Mouse (Mus musculus) liver, embryonic 15.5 days (tissue): ENCODE data around the gene Zp1. TPM values are rescaled to one million over a fixed set of nuclear protein-coding genes. Genes with fewer than 3 reads are reported as not detected.

Experiments used
- ATAC-seq: fragments of 200-750 bp; cut with Nextera tagmentation; 2 replicates; pipeline ENCODE4 v1.8.0; 2017; ENCODE audit warnings: moderate number of reproducible peaks, mild to moderate bottlenecking, moderate library complexity; ENCODE audit not compliant: insufficient read depth
- H3K27ac ChIP-seq: fragments of 300-500 bp; sonication (generic); replicated peaks from 2 replicates; pipeline ENCODE4 v1.5.1; 2015; ENCODE audit warnings: mild to moderate bottlenecking, inconsistent platforms
- H3K27me3 ChIP-seq: fragments of 300-500 bp; sonication (generic); 2 replicates; pipeline ENCODE4 v1.6.1; 2015; ENCODE audit warnings: mild to moderate bottlenecking, inconsistent platforms
- H3K36me3 ChIP-seq: fragments of 300-500 bp; sonication (generic); replicated peaks from 2 replicates; pipeline ENCODE4 v1.6.1; 2015; ENCODE audit warnings: moderate library complexity, mild to moderate bottlenecking, inconsistent platforms
- H3K4me1 ChIP-seq: fragments of 300-500 bp; sonication (generic); replicated peaks from 2 replicates; pipeline ENCODE4 v1.6.1; 2015; ENCODE audit warnings: inconsistent platforms
- H3K4me2 ChIP-seq: fragments of 300-500 bp; sonication (generic); 2 replicates; pipeline ENCODE4 v1.6.1; 2015; ENCODE audit warnings: moderate library complexity, mild to moderate bottlenecking, inconsistent platforms
- H3K4me3 ChIP-seq: fragments of 300-500 bp; sonication (generic); replicated peaks from 2 replicates; pipeline ENCODE4 v1.5.1; 2015; ENCODE audit warnings: mild to moderate bottlenecking, inconsistent platforms
- H3K9ac ChIP-seq: fragments of 300-500 bp; sonication (generic); 2 replicates; pipeline ENCODE4 v1.6.1; 2015; ENCODE audit warnings: moderate library complexity, mild to moderate bottlenecking, inconsistent platforms
- H3K9me3 ChIP-seq: fragments of 300-500 bp; sonication (generic); replicated peaks from 2 replicates; pipeline ENCODE4 v1.6.1; 2016; ENCODE audit warnings: inconsistent platforms
- WGBS: fragments of 180-500 bp; shearing (Covaris S2); methylation state at CpG from one replicate; pipeline ENCODE4 v1.1.7; 2015; ENCODE audit warnings: mixed read lengths; ENCODE audit not compliant: insufficient replicate concordance; 5-methylcytosine and 5-hydroxymethylcytosine counted together
- polyA plus RNA-seq: library from polyadenylated mRNA; unstranded; fragments of >200 nt; fragmentation: Nextera tagmentation; extraction: Ambion mirVana; gene quantifications from 2 replicates; pipeline ENCODE4 v1.2.1, GENCODE M21; 2015

The Zp1 gene
- polyA plus RNA-seq, 1 experiment from 2014 or later = not detected

DNA sequence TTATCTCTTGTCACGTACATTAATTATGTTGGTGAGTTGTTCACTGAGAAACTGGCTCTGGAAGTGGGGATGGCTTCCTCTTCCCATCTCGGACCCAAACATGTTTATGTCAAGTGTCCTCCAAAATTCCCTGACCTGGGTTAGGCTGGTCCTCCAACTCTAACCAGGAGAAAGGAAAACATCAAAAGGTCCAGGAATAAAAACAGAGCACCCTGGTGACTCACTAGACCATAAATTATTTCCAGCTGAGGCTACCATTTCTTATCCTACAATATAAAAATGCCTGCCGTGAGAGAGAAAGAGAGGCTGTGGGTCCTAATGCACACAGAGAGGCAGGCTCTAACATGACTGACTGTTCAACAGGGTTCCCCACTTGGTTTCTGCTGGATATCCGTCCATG, 3.8 kb upstream of the Zp1 start:
- Histone ChIP-seq H3K27ac (no peak overlapping the region), H3K4me2 (no peak overlapping the region), H3K27me3 (no peaks in the 10 kb centered on the region), H3K4me1 (no peaks in the 10 kb centered on the region), H3K9ac (no peak overlapping the region), H3K9me3 (no peaks in the 10 kb centered on the region), H3K4me3 (no peak overlapping the region), H3K36me3 (no peaks in the 10 kb centered on the region)
- ATAC-seq = no peak
- WGBS = 42% methylated on average over 4 of the region's 4 CpGs

DNA sequence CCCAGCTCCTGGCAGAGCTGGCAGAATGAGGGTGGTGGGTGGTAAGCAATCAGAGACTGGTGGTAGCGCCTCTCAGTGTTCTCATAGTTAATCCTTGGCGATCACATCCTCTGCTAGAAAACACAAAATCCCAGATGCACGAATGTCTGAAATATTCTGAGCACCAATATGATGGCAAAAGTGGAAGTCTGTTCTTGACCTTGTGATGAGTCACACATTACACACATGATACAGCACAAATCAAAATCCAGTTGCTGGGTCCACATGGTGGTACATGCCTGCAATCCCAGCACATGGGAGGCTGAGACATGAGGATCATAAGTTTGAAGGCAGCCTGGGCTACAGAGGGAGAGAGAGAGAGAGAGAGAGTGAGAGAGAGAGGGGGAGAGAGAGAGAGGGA, 626 bp upstream of the Zp1 start:
- 45% methylated on average over 3 of the region's 3 CpGs for WGBS
- no peak overlapping the region for H3K4me3 ChIP-seq
- H3K9ac ChIP-seq = no peak overlapping the region
- H3K4me2 ChIP-seq = no peak overlapping the region
- H3K27ac ChIP-seq = no peak overlapping the region
- H3K36me3 ChIP-seq = no peaks in the 10 kb centered on the region
- H3K4me1 ChIP-seq = no peaks in the 10 kb centered on the region; the same call in 1 of the 2 replicates
- no peaks in the 10 kb centered on the region for H3K27me3 ChIP-seq
- no peak for ATAC-seq
- H3K9me3 ChIP-seq = no peaks in the 10 kb centered on the region

DNA sequence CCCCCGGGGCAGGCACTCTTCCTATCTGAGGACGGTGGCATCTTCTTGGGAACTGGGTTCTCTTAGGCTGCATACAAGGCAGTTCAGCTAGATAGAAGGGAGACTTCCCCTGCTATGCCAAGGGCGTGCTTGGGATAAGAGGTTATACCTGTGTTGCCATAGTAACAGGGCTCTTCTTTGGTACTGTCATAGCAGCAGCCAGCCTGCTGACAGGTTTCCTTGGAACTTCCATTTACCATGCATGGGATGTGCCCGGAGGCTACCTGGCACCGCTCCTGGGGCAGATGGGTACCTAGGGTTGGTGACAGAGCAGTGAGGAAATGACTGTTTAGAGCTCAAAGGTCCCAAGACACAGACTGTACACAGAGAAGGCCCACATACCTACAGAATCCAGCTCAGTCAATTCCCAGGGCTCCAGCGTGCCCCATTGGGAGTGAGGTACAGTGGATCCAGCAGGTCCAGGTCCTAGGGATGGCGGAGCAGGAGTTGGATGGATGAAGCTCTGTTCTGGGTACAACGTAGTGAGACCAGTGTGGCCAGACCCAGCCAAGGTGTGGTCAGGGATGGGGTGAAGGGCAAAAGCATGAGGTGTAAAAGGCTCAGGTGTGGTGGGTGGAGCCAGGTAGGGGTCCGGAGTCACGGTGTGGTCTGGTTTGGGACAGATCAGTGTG, 2.0 kb downstream of the Zp1 start:
- no peaks in the 10 kb centered on the region for H3K36me3 ChIP-seq
- no peaks in the 10 kb centered on the region for H3K9me3 ChIP-seq
- H3K9ac ChIP-seq = no peak overlapping the region
- no peaks in the 10 kb centered on the region; the same call in 1 of the 2 replicates for H3K4me1 ChIP-seq
- WGBS = 68% methylated on average over 10 of the region's 10 CpGs
- 0 out of 2 replicates have a peak, but pooled peaks cover 16% of the 10 kb centered on the region for H3K27me3 ChIP-seq
- no peak for ATAC-seq
- H3K27ac ChIP-seq = no peak overlapping the region
- no peak overlapping the region for H3K4me2 ChIP-seq
- no peak overlapping the region for H3K4me3 ChIP-seq

DNA sequence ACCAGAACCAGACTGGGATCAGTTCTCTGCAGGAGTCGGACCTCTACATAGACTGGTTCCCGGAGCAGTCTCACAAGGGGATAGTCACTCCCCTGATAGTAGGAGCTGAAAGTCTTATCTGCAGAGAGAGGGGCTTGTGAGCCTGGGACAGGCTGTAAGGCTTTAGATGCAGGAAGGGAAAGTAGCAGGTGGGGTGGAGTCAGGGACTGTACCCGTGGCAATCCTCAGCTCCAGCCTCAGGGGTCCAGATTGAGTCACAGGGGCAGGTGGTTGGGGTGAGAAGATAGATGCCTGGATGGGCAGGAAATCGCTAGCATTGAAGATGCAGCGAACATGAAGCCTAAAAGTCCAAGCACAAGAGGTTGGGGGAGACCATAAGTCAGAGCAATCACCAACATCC, 3.9 kb downstream of the Zp1 start:
- WGBS = 39% methylated on average over 5 of the region's 5 CpGs
- no peaks in the 10 kb centered on the region; the same call in 1 of the 2 replicates for H3K4me1 ChIP-seq
- no peak overlapping the region for H3K27ac ChIP-seq
- no peaks in the 10 kb centered on the region for H3K36me3 ChIP-seq
- H3K4me2 ChIP-seq = no peak overlapping the region
- ATAC-seq = no peak
- H3K9ac ChIP-seq = no peak overlapping the region
- H3K4me3 ChIP-seq = no peak overlapping the region
- 0 out of 2 replicates have a peak, but pooled peaks cover 16% of the 10 kb centered on the region for H3K27me3 ChIP-seq
- H3K9me3 ChIP-seq = no peaks in the 10 kb centered on the region

DNA sequence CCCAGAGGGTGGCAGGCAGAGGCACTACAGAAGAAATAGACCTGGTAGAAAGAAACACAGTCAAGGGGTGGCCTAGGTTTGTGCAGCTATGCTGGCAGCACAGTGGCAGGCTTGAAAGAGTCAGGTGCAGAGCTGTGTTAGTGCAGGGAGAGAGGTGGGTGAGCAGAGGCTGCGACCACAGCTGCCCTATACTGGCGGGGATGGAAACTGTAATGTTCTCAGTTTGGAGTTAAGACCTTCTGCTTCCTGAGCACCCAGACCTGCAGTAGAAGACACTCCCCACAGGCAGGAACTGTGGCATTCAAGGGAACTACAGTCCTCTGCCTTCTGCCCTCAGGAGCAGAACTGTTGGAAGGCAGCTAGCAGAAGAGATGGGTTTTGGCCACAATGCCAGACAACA, 5.6 kb downstream of the Zp1 start:
- Histone ChIP-seq H3K9ac (no peak overlapping the region), H3K27ac (no peak overlapping the region), H3K27me3 (0 out of 2 replicates have a peak, but pooled peaks cover 16% of the 10 kb centered on the region), H3K36me3 (no peaks in the 10 kb centered on the region), H3K4me1 (no peaks in the 10 kb centered on the region; the same call in 1 of the 2 replicates), H3K4me3 (no peak overlapping the region), H3K9me3 (no peaks in the 10 kb centered on the region), H3K4me2 (no peak overlapping the region)
- no peak for ATAC-seq
- WGBS = 33% methylated on average over 2 of the region's 2 CpGs

DNA sequence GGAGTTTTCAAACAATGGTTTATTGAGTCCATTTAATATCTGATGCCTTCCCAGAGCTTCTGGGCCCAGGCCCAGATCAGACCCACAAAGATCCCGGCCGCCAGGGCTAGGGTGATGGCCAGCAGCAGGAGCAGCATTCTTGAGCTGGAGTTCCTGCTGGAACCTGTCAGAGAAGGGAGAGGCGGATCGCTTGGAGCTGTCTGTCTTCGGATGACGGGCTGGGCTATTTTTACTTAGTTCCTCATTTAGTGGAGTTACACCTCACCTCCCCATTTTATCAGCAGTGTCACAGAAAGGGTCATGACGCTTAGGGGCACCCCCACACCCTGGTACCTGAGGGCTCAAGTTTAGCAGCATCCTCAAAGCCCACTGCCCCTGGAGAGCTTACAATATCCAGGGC, 6.1 kb downstream of the Zp1 start:
- Histone ChIP-seq H3K27ac (no peak overlapping the region), H3K4me1 (no peaks in the 10 kb centered on the region; the same call in 1 of the 2 replicates), H3K4me3 (no peak overlapping the region), H3K27me3 (0 out of 2 replicates have a peak, but pooled peaks cover 16% of the 10 kb centered on the region), H3K9me3 (no peaks in the 10 kb centered on the region), H3K4me2 (no peak overlapping the region), H3K9ac (no peak overlapping the region), H3K36me3 (no peaks in the 10 kb centered on the region)
- 19% methylated on average over 7 of the region's 7 CpGs for WGBS
- no peak for ATAC-seq

DNA sequence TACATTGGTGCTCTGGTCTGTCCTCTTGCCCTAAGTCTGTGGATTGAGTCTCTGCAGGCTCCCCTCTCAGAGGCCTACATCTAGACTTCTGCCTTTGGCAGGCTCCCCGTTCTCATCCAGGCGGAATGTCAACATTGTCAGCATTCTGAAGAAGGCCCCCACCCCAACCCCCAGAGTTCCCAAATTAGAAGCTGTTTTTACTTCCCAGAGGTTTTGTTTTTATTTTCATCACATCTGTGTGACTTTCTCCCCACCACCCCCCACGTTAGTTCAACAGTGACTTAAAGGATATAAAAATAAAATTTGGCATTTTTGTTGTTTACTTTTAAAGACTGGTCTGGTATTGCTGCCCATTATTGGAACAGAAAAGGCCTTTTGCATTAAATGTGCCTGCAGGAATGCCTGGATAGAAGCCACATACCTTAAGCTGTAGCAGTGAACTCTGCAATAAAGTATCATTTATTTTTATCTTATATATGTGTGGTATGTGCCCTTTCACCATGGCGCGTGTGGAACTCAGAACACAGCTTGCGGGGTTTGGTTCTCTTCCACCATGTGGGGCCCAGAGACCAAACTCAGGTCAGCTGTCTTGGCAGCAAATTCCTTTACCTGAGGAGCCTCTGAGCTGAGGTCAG, 11.2 kb downstream of the Zp1 start:
- no peak overlapping the region for H3K9ac ChIP-seq
- ATAC-seq = no peak
- peaks cover 3% of the 10 kb centered on the region; the same call in 1 of the 2 replicates for H3K4me1 ChIP-seq
- no peak overlapping the region for H3K4me2 ChIP-seq
- no peaks in the 10 kb centered on the region for H3K9me3 ChIP-seq
- H3K27ac ChIP-seq = no peak overlapping the region
- no peak overlapping the region for H3K4me3 ChIP-seq
- WGBS = 80% methylated on average over 6 of the region's 6 CpGs
- H3K36me3 ChIP-seq = peaks cover 31% of the 10 kb centered on the region
- 0 out of 2 replicates have a peak, but pooled peaks cover 2% of the 10 kb centered on the region for H3K27me3 ChIP-seq

DNA sequence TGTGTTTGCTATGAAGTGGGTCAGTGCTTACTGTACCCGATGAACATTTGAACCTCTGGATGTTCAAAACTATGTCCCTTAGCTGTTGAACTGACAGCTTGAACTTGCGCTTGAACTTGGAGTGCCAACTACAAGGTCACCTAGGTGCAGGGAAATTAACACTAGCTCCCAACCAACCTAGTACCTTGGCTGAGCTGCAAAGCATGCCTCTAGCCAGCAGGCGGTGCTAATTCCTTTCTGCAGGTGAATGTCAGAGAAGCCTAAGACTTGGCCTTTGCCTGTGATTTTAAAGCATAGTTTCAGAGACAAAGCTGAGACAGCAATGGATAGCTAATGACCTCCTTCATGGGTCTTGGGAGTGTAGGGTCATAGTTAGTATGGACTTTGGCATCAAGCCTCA, 12.5 kb downstream of the Zp1 start:
- H3K27ac ChIP-seq = no peak overlapping the region
- H3K36me3 ChIP-seq = peaks cover 44% of the 10 kb centered on the region
- H3K4me1 ChIP-seq = peaks cover 4% of the 10 kb centered on the region; the same call in 1 of the 2 replicates
- 49% methylated on average over 3 of the region's 3 CpGs for WGBS
- H3K9me3 ChIP-seq = no peaks in the 10 kb centered on the region
- no peak overlapping the region for H3K9ac ChIP-seq
- no peaks in the 10 kb centered on the region for H3K27me3 ChIP-seq
- no peak overlapping the region for H3K4me3 ChIP-seq
- H3K4me2 ChIP-seq = no peak overlapping the region
- no peak for ATAC-seq

DNA sequence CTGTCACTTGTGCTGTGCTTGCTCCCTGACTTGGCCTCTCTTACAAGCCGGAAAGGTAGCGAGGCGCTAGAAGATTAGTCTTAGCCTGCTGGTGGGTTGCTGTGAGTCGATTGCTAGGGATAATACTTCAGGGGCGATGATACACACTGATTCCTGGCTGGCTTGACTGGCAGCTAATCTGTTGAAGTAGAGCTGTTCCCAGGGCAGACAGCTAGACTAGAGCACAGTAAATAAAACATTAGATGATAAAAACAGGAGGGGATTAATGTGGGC, 14.8 kb downstream of the Zp1 start:
- no peak overlapping the region for H3K4me2 ChIP-seq

DNA sequence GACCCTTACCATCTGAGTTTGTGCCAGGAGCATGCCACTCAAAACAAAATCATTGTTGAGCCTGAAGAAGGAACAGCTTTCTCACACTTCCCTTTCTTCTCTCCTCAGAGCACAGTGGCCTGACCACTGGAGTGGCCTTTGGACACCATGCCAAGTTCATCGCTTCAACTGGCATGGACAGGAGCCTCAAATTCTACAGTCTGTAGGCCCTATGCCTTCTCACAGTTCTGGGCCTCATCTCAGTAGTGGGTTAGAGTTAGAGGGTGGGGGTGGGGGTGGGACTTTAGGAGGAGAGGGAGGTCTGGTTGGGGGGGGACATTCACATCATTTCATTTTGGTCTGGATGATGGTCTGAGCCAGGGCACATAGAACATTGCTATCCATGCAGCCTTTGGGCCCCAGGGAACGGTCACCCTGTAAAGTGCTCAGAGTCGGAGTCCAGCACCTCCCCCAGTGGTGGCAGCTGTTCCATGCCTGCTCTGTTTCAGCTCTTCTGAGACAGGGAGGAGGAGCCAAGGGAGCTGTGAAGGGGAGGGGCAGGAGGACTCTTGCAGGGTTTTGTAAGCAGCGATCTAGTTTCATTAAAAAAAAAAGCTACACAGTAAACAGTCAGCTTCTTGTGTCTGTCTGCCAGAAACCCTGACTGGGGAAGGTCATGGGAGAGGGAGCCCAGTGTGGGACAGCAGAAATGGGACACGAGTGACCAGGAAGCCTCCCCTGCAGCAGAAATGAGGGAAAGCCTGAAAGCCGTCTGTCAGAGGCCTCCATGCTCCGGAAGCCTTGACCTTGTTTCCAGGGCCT, 15.3 kb downstream of the Zp1 start:
- 69% methylated on average over 7 of the region's 7 CpGs for WGBS
- no peak overlapping the region for H3K27ac ChIP-seq
- no peaks in the 10 kb centered on the region for H3K27me3 ChIP-seq
- peaks cover 4% of the 10 kb centered on the region; the same call in 1 of the 2 replicates for H3K4me1 ChIP-seq
- H3K4me3 ChIP-seq = no peak overlapping the region
- no peak overlapping the region for H3K9ac ChIP-seq
- ATAC-seq = no peak
- H3K9me3 ChIP-seq = no peaks in the 10 kb centered on the region
- H3K36me3 ChIP-seq = peaks cover 72% of the 10 kb centered on the region
- H3K4me2 ChIP-seq = no peak overlapping the region

More for the DNA sequence above, 14.8 kb downstream of the Zp1 start:
- ATAC-seq = no peak
- Histone ChIP-seq H3K4me3 (no peak overlapping the region), H3K27ac (no peak overlapping the region), H3K9me3 (no peaks in the 10 kb centered on the region), H3K27me3 (no peaks in the 10 kb centered on the region), H3K36me3 (peaks cover 66% of the 10 kb centered on the region), H3K4me1 (peaks cover 4% of the 10 kb centered on the region; the same call in 1 of the 2 replicates), H3K9ac (no peak overlapping the region)
- WGBS = 71% methylated on average over 5 of the region's 5 CpGs

DNA sequence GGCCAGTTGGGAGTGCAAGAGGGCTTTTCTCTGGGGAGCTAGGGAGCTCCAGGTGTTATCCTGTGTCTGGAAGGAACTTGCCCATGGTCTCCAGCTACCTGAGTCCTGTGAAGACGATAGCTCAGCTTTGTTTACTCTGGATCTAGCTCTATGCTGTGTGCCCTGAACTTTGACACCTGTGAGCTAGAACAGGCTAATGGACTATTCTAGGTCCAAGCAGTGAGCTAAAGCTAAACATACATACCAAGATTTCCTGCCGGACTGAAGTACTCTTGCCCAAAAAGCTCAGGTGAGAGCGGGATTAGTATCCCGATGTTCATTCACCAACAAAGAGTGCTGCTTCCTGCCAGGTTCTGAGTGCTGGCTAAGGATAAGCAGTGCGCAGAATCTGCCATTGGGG, 15.9 kb downstream of the Zp1 start:
- no peak overlapping the region for H3K9ac ChIP-seq
- WGBS = 85% methylated on average over 5 of the region's 5 CpGs
- no peak for ATAC-seq

More for the DNA sequence above, 15.9 kb downstream of the Zp1 start:
- H3K4me2 ChIP-seq = no peak overlapping the region
- peaks cover 78% of the 10 kb centered on the region for H3K36me3 ChIP-seq
- H3K27ac ChIP-seq = no peak overlapping the region
- no peaks in the 10 kb centered on the region for H3K9me3 ChIP-seq
- H3K27me3 ChIP-seq = no peaks in the 10 kb centered on the region
- no peak overlapping the region for H3K4me3 ChIP-seq
- peaks cover 4% of the 10 kb centered on the region; the same call in 1 of the 2 replicates for H3K4me1 ChIP-seq
